Mouse (Mus musculus) neural tube, embryonic 14.5 days (tissue): ENCODE results near the gene Atrip. TPM values are rescaled to one million over a fixed set of nuclear protein-coding genes. Genes with fewer than 3 reads are reported as not detected.

ENCODE experiments used
- ATAC-seq: fragments of 200-750 bp; cut with Nextera tagmentation; 2 replicates; pipeline ENCODE4 v1.8.0; 2017; ENCODE audit warnings: low read depth, mild to moderate bottlenecking, moderate TSS enrichment, moderate library complexity
- H3K27ac ChIP-seq: fragments of 300-500 bp; sonication (generic); 2 replicates; pipeline ENCODE4 v1.5.1; 2014; ENCODE audit warnings: low read depth, mild to moderate bottlenecking, control low read depth, low read length, moderate library complexity, mixed read lengths
- H3K27me3 ChIP-seq: fragments of 300-500 bp; sonication (generic); 2 replicates; pipeline ENCODE4 v1.6.1; 2014; ENCODE audit warnings: low read length; ENCODE audit not compliant: control insufficient read depth, insufficient read depth
- H3K36me3 ChIP-seq: fragments of 300-500 bp; sonication (generic); 2 replicates; pipeline ENCODE4 v1.6.1; 2014; ENCODE audit warnings: low read length, mixed read lengths; ENCODE audit not compliant: control insufficient read depth, insufficient read depth
- H3K4me1 ChIP-seq: fragments of 300-500 bp; sonication (generic); 2 replicates; pipeline ENCODE4 v1.6.1; 2014; ENCODE audit warnings: low read length; ENCODE audit not compliant: control insufficient read depth, insufficient read depth
- H3K4me2 ChIP-seq: fragments of 300-500 bp; sonication (generic); 2 replicates; pipeline ENCODE4 v1.6.1; 2014; ENCODE audit warnings: mild to moderate bottlenecking, low read depth, low read length, control low read depth
- H3K4me3 ChIP-seq: fragments of 300-500 bp; sonication (generic); 2 replicates; pipeline ENCODE4 v1.5.1; 2014; ENCODE audit warnings: low read depth, low read length, control low read depth, mixed read lengths
- H3K9ac ChIP-seq: fragments of 300-500 bp; sonication (generic); replicated peaks from 2 replicates; pipeline ENCODE4 v1.6.1; 2014; ENCODE audit warnings: low read depth, mild to moderate bottlenecking, control low read depth, low read length, mixed read lengths
- H3K9me3 ChIP-seq: fragments of 300-500 bp; sonication (generic); 2 replicates; pipeline ENCODE4 v1.6.1; 2016; ENCODE audit warnings: low read length; ENCODE audit not compliant: control insufficient read depth
- WGBS: fragments of 180-500 bp; shearing (Covaris S2); extraction: QIAGEN DNeasy Blood & Tissue Kit; methylation state at CpG from one replicate; pipeline ENCODE4 v1.1.7; 2014; 5-methylcytosine and 5-hydroxymethylcytosine counted together
- polyA plus RNA-seq: library from polyadenylated mRNA; unstranded; fragments of >200 nt; fragmentation: Nextera tagmentation; extraction: Ambion mirVana; gene quantifications from 2 replicates; pipeline ENCODE4 v1.2.1, GENCODE M21; 2014

The Atrip gene
- polyA plus RNA-seq, 1 experiment from 2014 or later, result 34.8 TPM

DNA sequence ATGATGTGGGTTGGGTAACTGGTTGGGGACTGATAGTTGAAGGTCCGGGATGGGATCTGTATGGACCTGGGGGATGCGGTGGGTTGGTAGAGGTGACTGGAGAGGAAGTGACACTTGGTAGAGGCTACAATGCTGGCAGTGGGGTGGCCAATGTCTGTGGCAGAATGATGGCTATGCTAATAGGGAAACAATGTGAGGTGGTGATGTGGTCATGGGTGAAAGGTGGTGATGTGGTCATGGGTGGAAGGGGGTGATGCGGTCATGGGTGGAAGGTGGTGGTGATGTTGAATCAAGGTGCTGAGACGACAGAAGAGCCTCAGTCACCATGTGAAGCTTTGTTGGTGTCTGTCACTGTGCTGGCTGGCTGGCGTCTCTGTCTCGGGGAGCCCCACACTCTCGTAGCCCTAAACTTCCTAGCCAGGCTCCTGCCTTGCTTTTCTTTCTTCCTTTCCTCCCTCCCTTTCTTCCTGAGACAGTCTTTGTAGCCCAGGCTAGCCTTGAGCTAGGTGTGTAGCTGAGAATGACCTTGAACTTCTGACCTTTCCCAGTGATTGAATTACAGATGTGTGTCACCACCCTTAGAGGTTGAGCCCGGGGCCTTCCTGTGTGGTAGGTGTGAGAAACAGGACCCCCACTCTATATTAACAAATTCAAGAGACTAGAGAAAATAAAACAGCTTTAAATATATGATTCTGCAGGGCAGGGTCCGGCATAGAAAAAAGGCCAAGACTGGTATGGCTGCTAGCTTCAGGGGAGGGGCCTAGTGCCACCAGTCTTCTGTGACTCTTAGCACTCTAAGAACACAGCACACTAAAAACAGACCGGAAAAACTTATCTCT is 22.1 kb downstream of the Atrip start:
- no peak overlapping the region for H3K9ac ChIP-seq
- H3K27me3 ChIP-seq, result no peaks in the 10 kb centered on the region
- 90% methylated on average over 10 of the region's 10 CpGs for WGBS
- H3K4me1 ChIP-seq, result 0 out of 2 replicates have a peak, but pooled peaks cover 5% of the 10 kb centered on the region
- no peak overlapping the region for H3K27ac ChIP-seq
- ATAC-seq, result no peak
- peaks cover 4% of the 10 kb centered on the region; the same call in 1 of the 2 replicates for H3K36me3 ChIP-seq
- no peak overlapping the region for H3K4me2 ChIP-seq
- H3K9me3 ChIP-seq, result no peaks in the 10 kb centered on the region
- no peak overlapping the region for H3K4me3 ChIP-seq

DNA sequence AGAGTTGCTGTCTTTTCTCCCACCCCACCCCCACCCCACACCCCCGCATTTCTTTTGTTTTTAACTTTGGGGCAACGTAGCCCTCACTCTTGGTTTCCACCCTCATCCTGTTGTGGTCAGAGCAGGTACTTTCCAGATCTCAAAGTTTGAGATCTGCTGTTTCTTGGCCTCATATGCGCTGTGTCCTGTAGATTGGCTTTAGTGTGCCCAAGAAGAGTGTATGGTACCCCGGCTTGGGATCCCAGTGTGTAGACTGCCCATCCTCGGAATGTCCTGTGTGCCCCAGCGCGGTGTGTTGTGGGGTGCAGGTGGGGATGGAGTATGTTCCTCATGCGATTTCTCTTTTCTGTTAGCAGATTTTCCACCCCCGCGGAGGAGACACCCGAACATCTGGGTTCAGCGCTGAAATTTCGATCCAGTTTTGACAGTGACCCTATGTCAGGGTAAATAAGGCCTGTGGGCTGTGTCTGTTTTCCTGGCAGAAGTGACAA is 22.9 kb downstream of the Atrip start:
- no peak overlapping the region for H3K9ac ChIP-seq
- H3K27me3 ChIP-seq, result no peaks in the 10 kb centered on the region
- H3K9me3 ChIP-seq, result no peaks in the 10 kb centered on the region
- no peaks in the 10 kb centered on the region; the same call in 1 of the 2 replicates for H3K36me3 ChIP-seq
- no peak overlapping the region for H3K4me2 ChIP-seq
- ATAC-seq, result no peak
- H3K4me3 ChIP-seq, result no peak overlapping the region
- H3K4me1 ChIP-seq, result 0 out of 2 replicates have a peak, but pooled peaks cover 5% of the 10 kb centered on the region
- H3K27ac ChIP-seq, result no peak overlapping the region
- whole genome bisulfite sequencing, result 91% methylated on average over 13 of the region's 13 CpGs

DNA sequence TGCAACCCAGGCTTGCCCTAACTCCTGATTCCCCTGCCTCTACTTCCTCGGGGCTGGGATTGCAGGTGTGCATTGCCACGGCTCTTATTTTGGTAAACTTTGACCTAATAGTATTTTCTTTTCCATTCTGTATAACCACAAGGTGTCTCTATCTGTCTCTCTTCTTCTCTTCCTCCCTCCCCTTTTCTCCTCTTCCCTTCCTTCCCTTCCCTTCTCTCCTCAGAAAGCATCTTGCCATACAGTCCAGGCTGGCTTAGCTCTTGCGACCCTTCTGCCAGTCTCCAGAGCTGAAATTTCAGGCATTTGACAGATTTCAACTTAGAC is 23.3 kb downstream of the Atrip start:
- no peak overlapping the region for H3K4me3 ChIP-seq
- no peak overlapping the region for H3K9ac ChIP-seq
- WGBS, result 90% methylated on average over 3 of the region's 3 CpGs
- no peaks in the 10 kb centered on the region for H3K27me3 ChIP-seq
- H3K9me3 ChIP-seq, result no peaks in the 10 kb centered on the region
- no peak overlapping the region for H3K4me2 ChIP-seq
- H3K27ac ChIP-seq, result no peak overlapping the region
- no peaks in the 10 kb centered on the region for H3K36me3 ChIP-seq
- 0 out of 2 replicates have a peak, but pooled peaks cover 5% of the 10 kb centered on the region for H3K4me1 ChIP-seq
- ATAC-seq, result no peak

GRCm38 (mm10) chr9:109049996-109050673 is 23.8 kb downstream of the Atrip start:
- no peaks in the 10 kb centered on the region for H3K36me3 ChIP-seq
- no peak overlapping the region for H3K9ac ChIP-seq
- no peak overlapping the region for H3K4me3 ChIP-seq
- H3K27me3 ChIP-seq, result no peaks in the 10 kb centered on the region
- no peak for ATAC-seq
- 0 out of 2 replicates have a peak, but pooled peaks cover 5% of the 10 kb centered on the region for H3K4me1 ChIP-seq
- H3K9me3 ChIP-seq, result no peaks in the 10 kb centered on the region
- no peak overlapping the region for H3K27ac ChIP-seq
- WGBS, result 83% methylated on average over 9 of the region's 9 CpGs
- no peak overlapping the region for H3K4me2 ChIP-seq

- no peak overlapping the region for H3K4me2 ChIP-seq
- no peaks in the 10 kb centered on the region for H3K27me3 ChIP-seq
- H3K4me3 ChIP-seq, result no peak overlapping the region
- no peak for ATAC-seq
- 87% methylated on average over 7 of the region's 7 CpGs for WGBS
- no peak overlapping the region for H3K27ac ChIP-seq
- no peaks in the 10 kb centered on the region for H3K9me3 ChIP-seq
- H3K9ac ChIP-seq, result no peak overlapping the region
- 0 out of 2 replicates have a peak, but pooled peaks cover 1% of the 10 kb centered on the region for H3K4me1 ChIP-seq
- H3K36me3 ChIP-seq, result no peaks in the 10 kb centered on the region
These were observed 24.6 kb downstream of the Atrip start for GRCm38 (mm10) chr9:109049316-109049715.

GRCm38 (mm10) chr9:109046306-109046705 is 27.6 kb downstream of the Atrip start:
- no peaks in the 10 kb centered on the region for H3K36me3 ChIP-seq
- WGBS, result 35% methylated on average over 5 of the region's 5 CpGs
- no peak overlapping the region for H3K9ac ChIP-seq
- no peaks in the 10 kb centered on the region for H3K9me3 ChIP-seq
- no peak for ATAC-seq
- H3K27ac ChIP-seq, result no peak overlapping the region
- H3K27me3 ChIP-seq, result no peaks in the 10 kb centered on the region
- no peak overlapping the region for H3K4me3 ChIP-seq
- no peaks in the 10 kb centered on the region for H3K4me1 ChIP-seq
- H3K4me2 ChIP-seq, result no peak overlapping the region

- 0 out of 2 replicates have a peak, but pooled peaks cover 5% of the 10 kb centered on the region for H3K4me1 ChIP-seq
- H3K4me3 ChIP-seq, result no peak overlapping the region
- no peaks in the 10 kb centered on the region for H3K9me3 ChIP-seq
- H3K27me3 ChIP-seq, result no peaks in the 10 kb centered on the region
- H3K36me3 ChIP-seq, result no peaks in the 10 kb centered on the region
- H3K4me2 ChIP-seq, result no peak overlapping the region
- no peak overlapping the region for H3K9ac ChIP-seq
- ATAC-seq, result no peak
- no peak overlapping the region for H3K27ac ChIP-seq
- WGBS, result 73% methylated on average over 7 of the region's 7 CpGs
These were observed 32.6 kb downstream of the Atrip start for GRCm38 (mm10) chr9:109041351-109041750.

- no peak overlapping the region for H3K9ac ChIP-seq
- WGBS, result 78% methylated on average over 6 of the region's 6 CpGs
These were observed 33.0 kb downstream of the Atrip start for GRCm38 (mm10) chr9:109040906-109041305.

DNA sequence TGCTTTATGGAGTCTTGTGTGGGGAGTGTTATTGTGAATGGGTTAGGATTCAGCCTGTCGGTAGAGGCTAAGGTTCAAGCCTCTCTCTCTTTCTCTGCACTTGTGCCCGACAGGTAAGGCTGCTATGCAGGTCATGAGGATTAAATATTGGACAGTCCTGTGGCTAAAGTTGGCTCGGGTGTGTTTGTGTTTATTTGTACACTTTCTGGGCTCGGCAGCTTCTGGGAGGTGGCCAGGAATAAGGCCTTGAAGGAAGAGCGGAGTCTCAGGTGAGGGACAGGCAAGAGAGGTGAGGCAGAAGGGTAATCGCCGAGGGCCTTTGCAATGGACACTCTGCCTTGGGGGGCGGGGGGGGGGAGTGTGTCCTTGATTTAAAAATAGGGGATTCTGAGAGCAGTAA is 33.7 kb downstream of the Atrip start:
- no peak for ATAC-seq
- H3K27ac ChIP-seq, result no peak overlapping the region
- 0 out of 2 replicates have a peak, but pooled peaks cover 5% of the 10 kb centered on the region for H3K4me1 ChIP-seq
- H3K4me2 ChIP-seq, result no peak overlapping the region
- H3K9me3 ChIP-seq, result no peaks in the 10 kb centered on the region
- H3K27me3 ChIP-seq, result no peaks in the 10 kb centered on the region
- H3K9ac ChIP-seq, result no peak overlapping the region
- no peak overlapping the region for H3K4me3 ChIP-seq
- WGBS, result 91% methylated on average over 8 of the region's 8 CpGs
- H3K36me3 ChIP-seq, result no peaks in the 10 kb centered on the region

More at GRCm38 (mm10) chr9:109040906-109041305, 33.0 kb downstream of the Atrip start:
- no peaks in the 10 kb centered on the region for H3K27me3 ChIP-seq
- no peak for ATAC-seq
- no peak overlapping the region for H3K27ac ChIP-seq
- H3K4me3 ChIP-seq, result no peak overlapping the region
- H3K9me3 ChIP-seq, result no peaks in the 10 kb centered on the region
- 0 out of 2 replicates have a peak, but pooled peaks cover 5% of the 10 kb centered on the region for H3K4me1 ChIP-seq
- H3K4me2 ChIP-seq, result no peak overlapping the region
- H3K36me3 ChIP-seq, result no peaks in the 10 kb centered on the region
